ENCODE assay signal across 16 mouse cellular contexts in the genomic region with DNA sequence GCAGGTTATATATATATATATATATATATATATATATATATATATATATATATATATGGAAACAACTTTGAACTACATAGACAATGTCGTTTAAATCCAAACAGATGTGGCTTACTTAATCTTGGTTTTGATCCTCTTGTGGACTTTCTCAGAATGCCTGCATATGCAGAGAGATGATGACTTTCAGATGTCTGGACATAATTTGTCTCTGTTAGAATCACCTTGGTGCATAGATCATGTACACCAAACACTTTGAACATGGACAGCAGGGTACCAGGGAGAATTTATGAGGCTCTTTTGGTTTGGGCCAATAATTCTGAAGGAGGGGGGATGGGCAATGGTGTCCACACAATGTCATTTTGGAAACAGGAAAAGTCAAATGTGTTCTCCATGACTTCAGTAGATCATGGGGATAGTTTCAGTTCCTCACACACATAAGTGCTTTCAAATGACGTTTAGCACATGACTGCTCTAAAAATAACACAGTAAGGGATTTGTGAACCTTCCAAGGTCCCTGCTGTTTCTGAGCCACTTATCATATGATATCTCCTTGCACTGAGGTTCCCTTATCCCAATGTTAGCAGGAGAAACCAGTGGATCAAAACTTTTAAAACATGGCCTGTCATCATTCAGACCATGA.
DNase-seq lines count a peak whose midpoint lies in the region; ATAC-seq and TF ChIP-seq lines count a peak whose summit lies in the region.
"Had no signal": no experiment of that assay in that cellular context is flagged by ENCODE, and none has a peak within 500 bp of the region (broad histone marks: within the 10 kb centered on the region; RNA-seq: fewer than 3 reads in every experiment).

No protein-coding gene starts in this region.

- no peak for TF ChIP-seq POLR2A in heart, adult 2 months (IDR thresholded peaks at IDR 0.05; ENCODE audit: insufficient read depth, low read depth, low read length)

- TF ChIP-seq EP300 in heart, adult 2 months (IDR thresholded peaks at IDR 0.05; ENCODE audit: insufficient read depth, low read depth, low read length) = no peak

- no peaks in the 10 kb centered on the region for H3K36me3 ChIP-seq in heart, adult 2 months (ENCODE audit: control insufficient read depth, insufficient read depth, low read length)
- no peaks in the 10 kb centered on the region for H3K36me3 ChIP-seq in macrophage (ENCODE audit: inconsistent target)
- H3K36me3 ChIP-seq: hindbrain, embryonic 15.5 days; limb, embryonic 15.5 days had no signal

- H3K9ac ChIP-seq in heart, adult 2 months (ENCODE audit: low read depth, low read length) = no peak overlapping the region
- H3K9ac ChIP-seq: hindbrain, embryonic 15.5 days; limb, embryonic 15.5 days had no signal

- H3K27ac ChIP-seq in heart, adult 2 months = no peak overlapping the region
- peak overlapping the region; percentile 97 for H3K27ac ChIP-seq in macrophage
- H3K27ac ChIP-seq: hindbrain, embryonic 15.5 days; limb, embryonic 15.5 days; stomach, postnatal 0 days had no signal

- no peaks in the 10 kb centered on the region for H3K4me1 ChIP-seq in heart, adult 2 months (ENCODE audit: control insufficient read depth, insufficient read depth, low read length)
- H3K4me1 ChIP-seq: hindbrain, embryonic 15.5 days had no signal

- intact Hi-C loops in heart, adult 2 months (cut with DNase I) = no loop called here

- no peaks in the 10 kb centered on the region for H3K79me2 ChIP-seq in heart, adult 2 months (replicated peaks; ENCODE audit: control insufficient read depth, insufficient read depth, low read length)
- H3K79me2 ChIP-seq in macrophage (ENCODE audit: inconsistent target) = no peaks in the 10 kb centered on the region

- ATAC-seq in common myeloid progenitor, adult 5-6 weeks (replicated peaks; ENCODE audit: low read depth, poor library complexity, severe bottlenecking) = 0 out of 2 replicates have a peak, but pooled peaks have one; percentile 25
- ATAC-seq: intestine, postnatal 0 days had no signal

- no peak for TF ChIP-seq CTCF in heart, adult 2 months (IDR thresholded peaks at IDR 0.05)

- DNase-seq in heart, adult 9 months (ENCODE audit: low spot score in 2 of 2) = peak; percentile 16 to 28
- no peak for DNase-seq in heart, adult 2 months
- peak; percentile 52 for DNase-seq in embryo, embryonic 11 days
- DNase-seq in right cerebral cortex, postnatal 4 days = no peak
- no peak for DNase-seq in lung, postnatal 4 days
- DNase-seq: cerebellum, adult 2 months; cerebellum, postnatal 36 days; gastrocnemius, postnatal 36 days; lung, postnatal 10 days; retina, postnatal 1 day had no signal

- H3K4me3 ChIP-seq in heart, adult 2 months = no peak overlapping the region
- H3K4me3 ChIP-seq in macrophage (ENCODE audit: inconsistent target) = no peak overlapping the region
- H3K4me3 ChIP-seq: hindbrain, embryonic 15.5 days; limb, embryonic 15.5 days had no signal

- no peaks in the 10 kb centered on the region for H3K27me3 ChIP-seq in heart, adult 2 months (ENCODE audit: control insufficient read depth, insufficient read depth, low read length)
- H3K27me3 ChIP-seq: hindbrain, embryonic 15.5 days; limb, embryonic 15.5 days had no signal

- 25% methylated on average over 2 of the region's 2 CpGs for WGBS in heart, adult 2 months
- WGBS in macrophage (ENCODE audit: missing documents) = 42% methylated on average over 2 of the region's 2 CpGs

Comparison
In these comparisons a context has a peak if more than half of its experiments do, and no peak if none do; other contexts are left out.
1. DNase-seq: peak in heart, adult 9 months (2 of 2) and embryo, embryonic 11 days (single experiment); none in heart, adult 2 months (0 of 2), right cerebral cortex, postnatal 4 days (single experiment) and lung, postnatal 4 days (0 of 2).